Mouse (Mus musculus) heart, postnatal 0 days (tissue): ENCODE measurements around the gene Dpagt1. TPM values are rescaled to one million over a fixed set of nuclear protein-coding genes. Genes with fewer than 3 reads are reported as not detected.
A peak's percentile ranks its signal among the peaks of the same experiment; 100 is the strongest.
"Not testable (repeated sequence)": the region's sequence is repeated elsewhere in the genome, so short reads cannot be mapped to it uniquely, and the experiment has no call there.

Experiments used
- ATAC-seq: fragments of 200-750 bp; cut with Nextera tagmentation; 2 replicates; pipeline ENCODE4 v1.8.0; 2017; ENCODE audit warnings: low read depth, moderate number of reproducible peaks, moderate library complexity; ENCODE audit not compliant: insufficient read depth
- DNase-seq: peaks from one replicate; pipeline ENCODE4 v3.0.0-alpha.2; 2016; ENCODE audit warnings: low spot score
- H3K27ac ChIP-seq: fragments of 300-500 bp; sonication (generic); 2 replicates; pipeline ENCODE4 v1.5.1; 2014; ENCODE audit warnings: low read depth, mild to moderate bottlenecking
- H3K27me3 ChIP-seq: fragments of 300-500 bp; sonication (generic); 2 replicates; pipeline ENCODE4 v1.6.1; 2014; ENCODE audit warnings: low read length, mixed read lengths; ENCODE audit not compliant: control insufficient read depth, insufficient read depth
- H3K36me3 ChIP-seq: fragments of 300-500 bp; sonication (generic); replicated peaks from 2 replicates; pipeline ENCODE4 v1.6.1; 2014; ENCODE audit warnings: low read length, mixed read lengths; ENCODE audit not compliant: control insufficient read depth, insufficient read depth
- H3K4me1 ChIP-seq: fragments of 300-500 bp; sonication (generic); 2 replicates; pipeline ENCODE4 v1.6.1; 2014; ENCODE audit warnings: antibody characterized with exemption; ENCODE audit not compliant: control insufficient read depth, insufficient read depth
- H3K4me2 ChIP-seq: fragments of 300-500 bp; sonication (generic); 2 replicates; pipeline ENCODE4 v1.6.1; 2014; ENCODE audit warnings: low read depth, mild to moderate bottlenecking, low read length, moderate library complexity
- H3K4me3 ChIP-seq: fragments of 300-500 bp; sonication (generic); 2 replicates; pipeline ENCODE4 v1.5.1; 2014; ENCODE audit warnings: low read depth, low read length
- H3K9ac ChIP-seq: fragments of 300-500 bp; sonication (generic); replicated peaks from 2 replicates; pipeline ENCODE4 v1.6.1; 2014; ENCODE audit warnings: low read depth, low read length, mixed read lengths
- H3K9me3 ChIP-seq: fragments of 300-500 bp; sonication (generic); replicated peaks from 2 replicates; pipeline ENCODE4 v1.6.1; 2016; ENCODE audit warnings: low read length; ENCODE audit not compliant: control insufficient read depth
- CTCF ChIP-seq: IDR thresholded peaks from 2 replicates; pipeline ENCODE4 v1.5.1; 2016; ENCODE audit warnings: antibody characterized with exemption, control low read depth, low read depth
- EP300 ChIP-seq: IDR thresholded peaks from 2 replicates; pipeline ENCODE4 v1.6.1; 2016; ENCODE audit warnings: antibody characterized with exemption, low read depth
- WGBS: fragments of 180-500 bp; shearing (Covaris S2); extraction: QIAGEN DNeasy Blood & Tissue Kit; methylation state at CpG from one replicate; pipeline ENCODE4 v1.1.7; 2014; 5-methylcytosine and 5-hydroxymethylcytosine counted together
- polyA plus RNA-seq: library from polyadenylated mRNA; unstranded; fragments of >200 nt; fragmentation: Nextera tagmentation; extraction: Ambion mirVana; gene quantifications from 2 replicates; pipeline ENCODE4 v1.2.1, GENCODE M21; 2015
- total RNA-seq: library from RNA; depleted of rRNA; stranded (reverse); fragments of >200 nt; gene quantifications from 2 replicates; pipeline ENCODE4 v1.2.3, GENCODE M21; 2014; ENCODE audit warnings: low replicate concordance

Gene Dpagt1
- total and polyA plus RNA-seq, 2 experiments from 2014 or later, result 24.5 to 33.3 TPM

GRCm38 (mm10) chr9:44318826-44319095, 7.1 kb upstream of the Dpagt1 start:
- DNase-seq (no peak), ATAC-seq (no peak)
- whole genome bisulfite sequencing, result 32% methylated on average over 3 of the region's 3 CpGs
- Histone ChIP-seq H3K27ac (no peak overlapping the region), H3K9me3 (no peaks in the 10 kb centered on the region), H3K4me2 (peak overlapping the region; percentile 89), H3K4me3 (peak overlapping the region; percentile 96), H3K27me3 (no peaks in the 10 kb centered on the region), H3K9ac (peak overlapping the region; percentile 88), H3K36me3 (peaks cover 31% of the 10 kb centered on the region), H3K4me1 (peaks cover 20% of the 10 kb centered on the region)
- no peak for TF ChIP-seq CTCF
- no peak for TF ChIP-seq EP300

DNA sequence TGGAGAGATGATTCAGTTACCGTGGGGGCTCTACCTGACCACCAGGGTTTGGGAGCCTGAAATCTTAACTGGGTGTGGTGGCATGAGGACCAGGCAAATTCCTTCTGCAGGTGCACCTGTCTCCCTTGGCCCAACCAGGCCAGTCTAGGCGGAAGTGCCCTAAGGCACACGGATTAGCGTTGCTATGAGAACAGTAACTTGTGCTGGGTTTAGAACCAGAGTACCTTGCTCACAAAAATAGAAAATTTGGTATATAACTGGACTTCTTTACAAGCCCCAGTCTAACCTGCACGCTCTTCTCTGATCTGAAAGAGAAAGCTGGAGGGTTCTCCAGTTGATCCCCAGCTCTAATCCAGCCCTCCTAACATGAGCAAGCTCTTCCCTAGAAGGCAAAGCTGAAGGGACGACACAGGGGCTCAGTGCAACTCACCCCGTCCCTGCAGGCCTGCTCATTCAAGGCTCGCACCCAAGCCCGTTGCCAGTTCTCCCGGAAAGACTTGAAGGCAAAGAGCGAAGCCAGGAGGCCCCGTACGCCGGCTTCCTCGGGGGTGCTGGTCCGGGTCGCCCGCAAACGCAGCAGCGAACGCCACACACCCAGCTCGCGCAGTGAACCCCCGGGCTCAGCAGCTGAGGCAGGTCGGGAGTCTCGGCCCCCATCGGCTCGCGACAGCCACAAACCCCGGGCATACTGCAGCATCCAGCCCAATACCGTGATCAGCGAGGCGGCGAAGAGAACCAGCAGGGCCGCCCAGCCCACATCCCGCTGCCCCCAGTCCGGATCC, 6.5 kb upstream of the Dpagt1 start:
- no peak for DNase-seq
- Histone ChIP-seq H3K4me2 (peak overlapping the region; percentile 89), H3K27me3 (no peaks in the 10 kb centered on the region), H3K36me3 (peaks cover 26% of the 10 kb centered on the region), H3K4me1 (peaks cover 20% of the 10 kb centered on the region), H3K9ac (peak overlapping the region; percentile 88), H3K4me3 (peak overlapping the region; percentile 96), H3K27ac (peak overlapping the region; percentile 72), H3K9me3 (no peaks in the 10 kb centered on the region)
- TF ChIP-seq CTCF (no peak), EP300 (no peak)
- no peak; the same call in 1 of the 2 replicates for ATAC-seq
- WGBS, result 4% methylated on average over 37 of the region's 37 CpGs

GRCm38 (mm10) chr9:44319887-44320798, 5.7 kb upstream of the Dpagt1 start, which contains the start of gene C2cd2l:
Gene C2cd2l (minus strand): TSS chr9:44320285.
- WGBS, result under 1% methylated on average over 67 of the region's 67 CpGs
- no peaks in the 10 kb centered on the region for H3K9me3 ChIP-seq
- TF ChIP-seq CTCF (no peak), EP300 (peak; percentile 86; the same call in 1 of the 2 replicates)
- H3K4me1 ChIP-seq, result peaks cover 20% of the 10 kb centered on the region
- H3K4me2 ChIP-seq, result peak within 1 kb of the TSS; percentile 89
- peak within 1 kb of the TSS; percentile 88 for H3K9ac ChIP-seq
- DNase-seq (peak; percentile 99), ATAC-seq (peak; percentile 99)
- peak within 1 kb of the TSS; percentile 77 for H3K27ac ChIP-seq
- H3K4me3 ChIP-seq, result peak within 1 kb of the TSS; percentile 96
- no peaks in the 10 kb centered on the region for H3K27me3 ChIP-seq
- H3K36me3 ChIP-seq, result peaks cover 18% of the 10 kb centered on the region

GRCm38 (mm10) chr9:44320799-44321133, 5.1 kb upstream of the Dpagt1 start:
- WGBS, result 17% methylated on average over 6 of the region's 6 CpGs

GRCm38 (mm10) chr9:44323656-44324055, 2.2 kb upstream of the Dpagt1 start:
- not testable (repeated sequence) for H3K9ac ChIP-seq, H3K36me3 ChIP-seq, H3K4me3 ChIP-seq, H3K27ac ChIP-seq, H3K9me3 ChIP-seq, H3K27me3 ChIP-seq, ATAC-seq, H3K4me2 ChIP-seq, DNase-seq
- 77% methylated on average over 4 of the region's 4 CpGs for WGBS
- H3K4me1 ChIP-seq, result peaks cover 27% of the 10 kb centered on the region

More at GRCm38 (mm10) chr9:44320799-44321133, 5.1 kb upstream of the Dpagt1 start:
- no peaks in the 10 kb centered on the region for H3K9me3 ChIP-seq
- peaks cover 22% of the 10 kb centered on the region for H3K4me1 ChIP-seq
- H3K9ac ChIP-seq, result peak overlapping the region; percentile 29; the same call in 1 of the 2 replicates
- H3K27ac ChIP-seq, result peak overlapping the region; percentile 77
- ATAC-seq (peak; percentile 19; the same call in 1 of the 2 replicates), DNase-seq (peak; percentile 72)
- TF ChIP-seq EP300 (no peak), CTCF (no peak)
- H3K36me3 ChIP-seq, result peaks cover 11% of the 10 kb centered on the region
- H3K27me3 ChIP-seq, result no peaks in the 10 kb centered on the region
- H3K4me3 ChIP-seq, result peak overlapping the region; percentile 96
- H3K4me2 ChIP-seq, result peak overlapping the region; percentile 89
